Mouse (Mus musculus) limb, embryonic 11.5 days (tissue): ENCODE data around the gene Dlgap5. TPM values are rescaled to one million over a fixed set of nuclear protein-coding genes. Genes with fewer than 3 reads are reported as not detected.
A peak's percentile ranks its signal among the peaks of the same experiment; 100 is the strongest.
"Not testable (repeated sequence)": the region's sequence is repeated elsewhere in the genome, so short reads cannot be mapped to it uniquely, and the experiment has no call there.

Source experiments
- ATAC-seq: fragments of 200-750 bp; cut with Nextera tagmentation; 2 replicates; pipeline ENCODE4 v1.8.0; 2017; ENCODE audit warnings: low read depth; ENCODE audit not compliant: insufficient number of reproducible peaks, low FRiP score, low TSS enrichment
- DNase-seq: peaks from one replicate; pipeline ENCODE4 v3.0.0-alpha.2; 2015; ENCODE audit warnings: low spot score
- H3K27ac ChIP-seq: fragments of 300-500 bp; sonication (generic); replicated peaks from 2 replicates; pipeline ENCODE4 v1.5.1; 2014; ENCODE audit warnings: low read depth, mild to moderate bottlenecking, low read length
- H3K27me3 ChIP-seq: fragments of 300-500 bp; sonication (generic); 2 replicates; pipeline ENCODE4 v1.6.1; 2014; ENCODE audit warnings: mild to moderate bottlenecking, low read length, mixed read lengths; ENCODE audit not compliant: control insufficient read depth, insufficient read depth
- H3K36me3 ChIP-seq: fragments of 300-500 bp; sonication (generic); 2 replicates; pipeline ENCODE4 v1.6.1; 2014; ENCODE audit warnings: mild to moderate bottlenecking, low read length, moderate library complexity, mixed read lengths; ENCODE audit not compliant: control insufficient read depth, insufficient read depth
- H3K4me1 ChIP-seq: fragments of 300-500 bp; sonication (generic); 2 replicates; pipeline ENCODE4 v1.6.1; 2014; ENCODE audit warnings: low read length, mixed read lengths; ENCODE audit not compliant: control insufficient read depth, insufficient read depth
- H3K4me2 ChIP-seq: fragments of 300-500 bp; sonication (generic); 2 replicates; pipeline ENCODE4 v1.6.1; 2014; ENCODE audit warnings: low read depth, mild to moderate bottlenecking, moderate library complexity; ENCODE audit not compliant: severe bottlenecking
- H3K4me3 ChIP-seq: fragments of 300-500 bp; sonication (generic); 2 replicates; pipeline ENCODE4 v1.5.1; 2014; ENCODE audit warnings: low read depth, low read length
- H3K9ac ChIP-seq: fragments of 300-500 bp; sonication (generic); 2 replicates; pipeline ENCODE4 v1.6.1; 2014; ENCODE audit warnings: mild to moderate bottlenecking, low read length
- H3K9me3 ChIP-seq: fragments of 300-500 bp; sonication (generic); 2 replicates; pipeline ENCODE4 v1.6.1; 2016; ENCODE audit warnings: low read length; ENCODE audit not compliant: control insufficient read depth
- WGBS: fragments of 180-500 bp; shearing (Covaris S2); extraction: QIAGEN DNeasy Blood & Tissue Kit; methylation state at CpG from one replicate; pipeline ENCODE4 v1.1.7; 2014; 5-methylcytosine and 5-hydroxymethylcytosine counted together
- polyA plus RNA-seq: library from polyadenylated mRNA; unstranded; fragments of >200 nt; fragmentation: Nextera tagmentation; extraction: Ambion mirVana; gene quantifications from 2 replicates; pipeline ENCODE4 v1.2.1, GENCODE M21; 2014

Dlgap5 gene
- polyA plus RNA-seq = 79.6 and 81.0 TPM in 2 replicates

- 2% methylated on average over 36 of the region's 36 CpGs for WGBS
- Histone ChIP-seq H3K27me3 (no peaks in the 10 kb centered on the region), H3K9me3 (no peaks in the 10 kb centered on the region), H3K4me1 (peaks cover 7% of the 10 kb centered on the region; the same call in 1 of the 2 replicates), H3K4me3 (peak within 1 kb of the TSS; percentile 56), H3K27ac (0 out of 2 replicates have a peak within 1 kb of the TSS, but pooled peaks have one; percentile 51), H3K4me2 (peak within 1 kb of the TSS; percentile 85), H3K36me3 (peaks cover 8% of the 10 kb centered on the region), H3K9ac (peak within 1 kb of the TSS; percentile 60)
- peak; percentile 93 for ATAC-seq
- peak; percentile 95 for DNase-seq
These were observed at the start of gene Dlgap5 for GRCm38 (mm10) chr14:47417775-47418665. TSS of gene Dlgap5 (minus strand) at chr14:47418407.

GRCm38 (mm10) chr14:47465468-47466175 is 47.4 kb upstream of the Dlgap5 start:
- Histone ChIP-seq H3K9ac (no peak overlapping the region), H3K27me3 (no peaks in the 10 kb centered on the region), H3K4me1 (no peaks in the 10 kb centered on the region), H3K4me2 (no peak overlapping the region), H3K27ac (no peak overlapping the region), H3K36me3 (no peaks in the 10 kb centered on the region), H3K4me3 (no peak overlapping the region), H3K9me3 (no peaks in the 10 kb centered on the region)
- DNase-seq (no peak), ATAC-seq (no peak)
- 51% methylated on average over 7 of the region's 7 CpGs for WGBS

- WGBS = 86% methylated on average over 10 of the region's 10 CpGs
- Histone ChIP-seq H3K36me3 (no peaks in the 10 kb centered on the region), H3K4me3 (no peak overlapping the region), H3K27me3 (no peaks in the 10 kb centered on the region), H3K27ac (no peak overlapping the region), H3K4me2 (no peak overlapping the region), H3K4me1 (no peaks in the 10 kb centered on the region), H3K9ac (no peak overlapping the region), H3K9me3 (no peaks in the 10 kb centered on the region)
- no peak for ATAC-seq
- no peak for DNase-seq
These were observed 46.2 kb upstream of the Dlgap5 start for GRCm38 (mm10) chr14:47464426-47464825.

GRCm38 (mm10) chr14:47462877-47463460 is 44.8 kb upstream of the Dlgap5 start:
- ATAC-seq (no peak), DNase-seq (no peak)
- no peak overlapping the region for H3K9ac ChIP-seq
- WGBS = 86% methylated on average over 9 of the region's 9 CpGs
- H3K36me3 ChIP-seq = no peaks in the 10 kb centered on the region
- no peak overlapping the region for H3K4me3 ChIP-seq
- no peaks in the 10 kb centered on the region for H3K4me1 ChIP-seq
- H3K27ac ChIP-seq = no peak overlapping the region
- H3K4me2 ChIP-seq = no peak overlapping the region
- no peaks in the 10 kb centered on the region for H3K27me3 ChIP-seq
- H3K9me3 ChIP-seq = no peaks in the 10 kb centered on the region

- no peak for DNase-seq
- H3K9me3 ChIP-seq = no peaks in the 10 kb centered on the region
- no peaks in the 10 kb centered on the region for H3K27me3 ChIP-seq
- H3K9ac ChIP-seq = no peak overlapping the region
- 86% methylated on average over 4 of the region's 4 CpGs for WGBS
- no peak overlapping the region for H3K4me3 ChIP-seq
- no peak for ATAC-seq
- no peak overlapping the region for H3K4me2 ChIP-seq
- no peaks in the 10 kb centered on the region for H3K4me1 ChIP-seq
- no peaks in the 10 kb centered on the region for H3K36me3 ChIP-seq
- no peak overlapping the region for H3K27ac ChIP-seq
These were observed 44.2 kb upstream of the Dlgap5 start for GRCm38 (mm10) chr14:47462453-47462852.

- no peaks in the 10 kb centered on the region for H3K36me3 ChIP-seq
- no peak overlapping the region for H3K4me3 ChIP-seq
- DNase-seq = no peak
- no peak overlapping the region for H3K4me2 ChIP-seq
- no peak for ATAC-seq
- no peak overlapping the region for H3K27ac ChIP-seq
- no peaks in the 10 kb centered on the region for H3K9me3 ChIP-seq
- WGBS = 90% methylated on average over 8 of the region's 8 CpGs
- H3K9ac ChIP-seq = no peak overlapping the region
- H3K27me3 ChIP-seq = no peaks in the 10 kb centered on the region
- no peaks in the 10 kb centered on the region for H3K4me1 ChIP-seq
These were observed 43.8 kb upstream of the Dlgap5 start for GRCm38 (mm10) chr14:47461997-47462396.

- Histone ChIP-seq H3K27ac (no peak overlapping the region), H3K36me3 (no peaks in the 10 kb centered on the region), H3K4me1 (no peaks in the 10 kb centered on the region), H3K9me3 (no peaks in the 10 kb centered on the region), H3K4me2 (no peak overlapping the region), H3K9ac (no peak overlapping the region), H3K27me3 (no peaks in the 10 kb centered on the region), H3K4me3 (no peak overlapping the region)
- 86% methylated on average over 4 of the region's 4 CpGs for WGBS
- ATAC-seq = no peak
- DNase-seq = no peak
These were observed 41.3 kb upstream of the Dlgap5 start for GRCm38 (mm10) chr14:47459556-47459955.

GRCm38 (mm10) chr14:47450121-47450520 is 31.9 kb upstream of the Dlgap5 start, which contains the start of gene Fbxo34:
TSS of gene Fbxo34 (plus strand) at chr14:47450421.
- H3K4me2 ChIP-seq, H3K9ac ChIP-seq, H3K4me3 ChIP-seq, DNase-seq, H3K36me3 ChIP-seq, ATAC-seq, H3K27ac ChIP-seq, H3K4me1 ChIP-seq, H3K9me3 ChIP-seq, H3K27me3 ChIP-seq: not testable (repeated sequence)
- 89% methylated on average over 2 of the region's 5 CpGs for WGBS
